Mouse (Mus musculus) liver, adult 2 months (tissue): ENCODE results near the gene Erh.

Source experiments
- CTCF ChIP-seq: fragments of 200-500 bp; IDR thresholded peaks from 2 replicates; pipeline ENCODE4 v1.5.1; 2011; ENCODE audit warnings: low read depth, low read length, control low read depth
- POLR2A ChIP-seq: fragments of 200-500 bp; IDR thresholded peaks from 2 replicates; pipeline ENCODE4 v1.6.1; 2011; ENCODE audit warnings: low read length, control low read depth; ENCODE audit not compliant: insufficient read depth; ENCODE audit errors: extremely low read depth

DNA sequence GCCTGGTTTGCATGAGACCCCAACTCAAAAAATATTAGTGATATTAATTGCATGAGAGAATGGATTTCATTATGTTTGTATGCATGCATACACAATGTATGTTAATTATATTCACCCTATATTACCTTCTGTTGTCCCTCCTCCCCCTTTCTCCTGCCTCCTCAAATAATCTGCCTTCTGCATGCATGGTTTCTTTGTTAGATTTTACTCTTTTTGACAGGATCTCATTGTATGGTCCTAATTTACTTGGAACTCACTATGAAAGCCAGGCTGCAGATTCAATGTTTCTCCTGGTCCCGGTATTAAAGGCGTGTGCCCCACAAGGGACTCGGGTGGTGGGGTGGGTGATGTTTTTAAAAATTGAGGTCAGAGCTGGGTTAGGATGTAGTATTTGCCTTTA lies 40.2 kb upstream of the Erh start:
- no peak for TF ChIP-seq CTCF
- TF ChIP-seq POLR2A, result no peak
